Mouse (Mus musculus): ENCODE results near the gene Sh3rf3.

GRCm38 (mm10) chr10:58867536-58867935, 54.4 kb downstream of the Sh3rf3 start:
- TF ChIP-seq CTCF (IDR thresholded peaks at IDR 0.05; ENCODE audit: borderline replicate concordance, control insufficient read depth, extremely low read depth, insufficient read depth, low read length, poor library complexity) (no peak), POLR2A (IDR thresholded peaks at IDR 0.05; ENCODE audit: control insufficient read depth, extremely low read depth, insufficient read depth, low read length, poor library complexity) (no peak)
